In the genomic region with DNA sequence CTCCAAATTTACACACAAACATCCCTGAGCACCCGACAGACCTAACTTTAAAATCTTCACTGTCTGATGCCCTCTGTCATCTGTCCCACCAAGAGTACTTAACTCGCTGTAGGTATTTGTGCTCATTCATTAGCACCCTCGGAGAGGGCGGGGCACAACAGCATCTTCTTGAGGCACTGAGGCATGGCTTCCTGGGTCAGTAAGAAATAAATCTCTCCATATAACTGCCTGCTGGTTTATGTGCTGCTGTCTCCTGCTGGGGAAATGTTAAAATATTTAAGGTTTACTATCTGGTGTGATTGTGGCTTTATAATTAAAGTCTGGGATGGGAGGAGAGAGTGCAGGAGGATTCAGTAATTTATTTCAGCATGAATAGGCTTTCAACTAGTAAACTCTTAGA, we compare ENCODE assay signal across 28 mouse cellular contexts.
DNase-seq lines count a peak whose midpoint lies in the region; ATAC-seq and TF ChIP-seq lines count a peak whose summit lies in the region.
"Had no signal": no experiment of that assay in that cellular context is flagged by ENCODE, and none has a peak within 500 bp of the region (broad histone marks: within the 10 kb centered on the region; RNA-seq: fewer than 3 reads in every experiment).

No protein-coding gene starts in this region.

- peak; percentile 83 for ATAC-seq in kidney, embryonic 16.5 days (ENCODE audit: low FRiP score, low TSS enrichment)
- ATAC-seq in Patski = no peak
- ATAC-seq in embryonic facial prominence, embryonic 15.5 days (ENCODE audit: insufficient number of reproducible peaks, low FRiP score, low TSS enrichment, low read depth) = no peak
- no peak for ATAC-seq in megakaryocyte-erythroid progenitor cell, adult 5-6 weeks (replicated peaks; ENCODE audit: low FRiP score, low TSS enrichment, poor library complexity, severe bottlenecking)
- ATAC-seq: forebrain, postnatal 0 days; inflammation-experienced regulatory T-cells, adult 6 months; lung, postnatal 0 days; midbrain, embryonic 15.5 days had no signal

- peak overlapping the region; percentile 64 for H3K27ac ChIP-seq in kidney, embryonic 16.5 days (ENCODE audit: low read length)
- peak overlapping the region; percentile 74; the same call in 1 of the 2 replicates for H3K27ac ChIP-seq in embryonic facial prominence, embryonic 15.5 days (replicated peaks)
- no peak overlapping the region for H3K27ac ChIP-seq in cerebellum, adult 2 months (ENCODE audit: insufficient read depth, low read length)
- H3K27ac ChIP-seq: forebrain, embryonic 12.5 days; hindbrain, embryonic 10.5 days; hindbrain, embryonic 15.5 days; liver, embryonic 13.5 days; macrophage; midbrain, embryonic 15.5 days; neural tube, embryonic 15.5 days had no signal

- DNase-seq in kidney, adult 18-20 months = no peak
- DNase-seq in Patski (ENCODE audit: low read depth, low spot score) (no peak), ZHBTc4 (ENCODE audit: low read depth, low spot score) (peak; percentile 15)
- no peak for DNase-seq in ovary, postnatal 10 days (ENCODE audit: low spot score)
- DNase-seq in cerebellum, adult 2 months = no peak
- DNase-seq: adrenal gland, postnatal 25 days; B cell, adult 2 months; cerebellum, adult 18-20 months; cerebellum, postnatal 14 days; forebrain, postnatal 0 days; gastrocnemius, postnatal 14 days; layer of hippocampus, adult 9-11 months; liver, embryonic 13.5 days; lung, adult 18-20 months; right cerebral cortex, postnatal 25 days had no signal

- no peaks in the 10 kb centered on the region for H3K9me3 ChIP-seq in kidney, embryonic 16.5 days (ENCODE audit: low read length)
- H3K9me3 ChIP-seq in embryonic facial prominence, embryonic 15.5 days (replicated peaks) = no peaks in the 10 kb centered on the region
- H3K9me3 ChIP-seq: forebrain, embryonic 12.5 days; hindbrain, embryonic 10.5 days; hindbrain, embryonic 15.5 days; limb, embryonic 13.5 days; liver, embryonic 13.5 days; midbrain, embryonic 15.5 days; neural tube, embryonic 15.5 days; stomach, embryonic 15.5 days had no signal

- in situ Hi-C loops in Patski (cut with MboI; ENCODE audit: low pct_unique_long_range_greater_than_20kb) = no loop called here

- H3K36me3 ChIP-seq in kidney, embryonic 16.5 days (ENCODE audit: insufficient read depth, low read length) = no peaks in the 10 kb centered on the region
- H3K36me3 ChIP-seq in embryonic facial prominence, embryonic 15.5 days = no peaks in the 10 kb centered on the region
- H3K36me3 ChIP-seq: forebrain, embryonic 12.5 days; hindbrain, embryonic 10.5 days; hindbrain, embryonic 15.5 days; limb, embryonic 13.5 days; liver, embryonic 13.5 days; midbrain, embryonic 15.5 days; neural tube, embryonic 15.5 days; stomach, embryonic 15.5 days had no signal

- H3K4me3 ChIP-seq in kidney, embryonic 16.5 days (ENCODE audit: low read length) = no peak overlapping the region
- no peak overlapping the region for H3K4me3 ChIP-seq in embryonic facial prominence, embryonic 15.5 days (replicated peaks)
- H3K4me3 ChIP-seq in cerebellum, adult 2 months (replicated peaks; ENCODE audit: insufficient read depth, low read depth, low read length) = no peak overlapping the region
- H3K4me3 ChIP-seq: forebrain, embryonic 12.5 days; hindbrain, embryonic 10.5 days; hindbrain, embryonic 15.5 days; limb, embryonic 13.5 days; liver, embryonic 13.5 days; midbrain, embryonic 15.5 days; neural tube, embryonic 15.5 days; stomach, embryonic 15.5 days had no signal

- H3K9ac ChIP-seq in kidney, embryonic 16.5 days (replicated peaks; ENCODE audit: low read length) = no peak overlapping the region
- no peak overlapping the region for H3K9ac ChIP-seq in embryonic facial prominence, embryonic 15.5 days
- H3K9ac ChIP-seq: forebrain, embryonic 12.5 days; forebrain, postnatal 0 days; hindbrain, embryonic 15.5 days; liver, embryonic 13.5 days; midbrain, embryonic 15.5 days; neural tube, embryonic 15.5 days; stomach, embryonic 15.5 days had no signal

- CTCF ChIA-PET in Patski (lab: Charles Lee) = interaction anchor here (0.9 to 1.6 kb wide), 4 partner anchors 11 to 56 kb away, joined by 3 to 5 read pairs (median 3); no protein-coding TSS in a partner anchor

- H3K4me1 ChIP-seq in kidney, embryonic 16.5 days (ENCODE audit: insufficient read depth, low read length) = peaks cover 28% of the 10 kb centered on the region
- H3K4me1 ChIP-seq in embryonic facial prominence, embryonic 15.5 days = peaks cover 22% of the 10 kb centered on the region
- peaks cover 3% of the 10 kb centered on the region for H3K4me1 ChIP-seq in cerebellum, adult 2 months (ENCODE audit: control insufficient read depth, insufficient read depth, low read length)
- H3K4me1 ChIP-seq: hindbrain, embryonic 15.5 days; liver, embryonic 13.5 days; midbrain, embryonic 15.5 days; stomach, embryonic 15.5 days had no signal

- POLR2A ChIA-PET in Patski (lab: Charles Lee) = no interaction called here

- no peaks in the 10 kb centered on the region for H3K27me3 ChIP-seq in kidney, embryonic 16.5 days (ENCODE audit: insufficient read depth, low read length)
- no peaks in the 10 kb centered on the region for H3K27me3 ChIP-seq in Patski
- no peaks in the 10 kb centered on the region for H3K27me3 ChIP-seq in embryonic facial prominence, embryonic 15.5 days
- H3K27me3 ChIP-seq in cerebellum, adult 2 months (ENCODE audit: control insufficient read depth, insufficient read depth, low read length) = no peaks in the 10 kb centered on the region
- H3K27me3 ChIP-seq: forebrain, embryonic 12.5 days; hindbrain, embryonic 15.5 days; liver, embryonic 13.5 days; midbrain, embryonic 15.5 days; neural tube, embryonic 15.5 days; stomach, embryonic 15.5 days had no signal

- peak; percentile 17 for TF ChIP-seq CTCF in Patski (IDR thresholded peaks at IDR 0.05)
- TF ChIP-seq CTCF in cerebellum, adult 2 months (IDR thresholded peaks at IDR 0.05; ENCODE audit: borderline replicate concordance, insufficient read depth, low read depth, low read length) = no peak

- H3K4me2 ChIP-seq in kidney, embryonic 16.5 days (replicated peaks; ENCODE audit: low read depth, low read length) = no peak overlapping the region
- no peak overlapping the region for H3K4me2 ChIP-seq in embryonic facial prominence, embryonic 15.5 days (replicated peaks)
- H3K4me2 ChIP-seq: forebrain, embryonic 12.5 days; hindbrain, embryonic 15.5 days; liver, embryonic 13.5 days; midbrain, embryonic 15.5 days; neural tube, embryonic 15.5 days; stomach, embryonic 15.5 days had no signal

- WGBS in kidney, embryonic 16.5 days = 17% methylated on average over 4 of the region's 4 CpGs
- 63% methylated on average over 4 of the region's 4 CpGs for WGBS in embryonic facial prominence, embryonic 15.5 days
- WGBS in cerebellum, adult 2 months = 80% methylated on average over 4 of the region's 4 CpGs

- no peak for TF ChIP-seq POLR2A in cerebellum, adult 2 months (IDR thresholded peaks at IDR 0.05; ENCODE audit: borderline replicate concordance, insufficient read depth, low read length)
